Mouse (Mus musculus) adrenal gland (tissue): ENCODE measurements around the gene Aloxe3.

Experiments used
- intact Hi-C: fragments of 180-260 bp; cut with DNase I; formaldehyde crosslinking; loops from one replicate; pipeline ENCODE4 v1.15.1; 2025

Gene Aloxe3

GRCm38 (mm10) chr11:69106842-69107241 lies 18.9 kb upstream of the Aloxe3 start:
- intact Hi-C loops = no loop called here

GRCm38 (mm10) chr11:69107676-69108075 lies 18.0 kb upstream of the Aloxe3 start:
- intact Hi-C loops = no loop called here

DNA sequence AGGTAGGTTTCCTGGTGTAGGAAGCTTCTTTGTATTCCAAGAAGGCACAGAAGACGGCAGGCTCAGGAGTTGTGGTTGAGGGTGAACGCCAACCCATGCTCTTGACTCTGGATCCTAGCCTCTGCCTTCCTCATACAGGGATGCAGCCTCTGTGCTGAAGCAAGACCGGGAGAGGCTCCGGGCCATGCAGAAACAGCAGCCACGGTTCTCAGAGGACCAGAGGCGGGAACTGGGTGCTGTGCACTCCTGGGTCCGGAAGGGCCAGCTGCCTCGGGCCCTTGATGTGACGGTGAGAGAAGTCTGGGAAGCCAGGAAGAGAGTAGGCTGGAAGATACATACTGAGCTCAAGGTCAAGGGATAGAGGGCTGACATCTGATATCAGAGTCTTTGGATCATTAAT lies 17.5 kb upstream of the Aloxe3 start:
- intact Hi-C loops = no loop called here

DNA sequence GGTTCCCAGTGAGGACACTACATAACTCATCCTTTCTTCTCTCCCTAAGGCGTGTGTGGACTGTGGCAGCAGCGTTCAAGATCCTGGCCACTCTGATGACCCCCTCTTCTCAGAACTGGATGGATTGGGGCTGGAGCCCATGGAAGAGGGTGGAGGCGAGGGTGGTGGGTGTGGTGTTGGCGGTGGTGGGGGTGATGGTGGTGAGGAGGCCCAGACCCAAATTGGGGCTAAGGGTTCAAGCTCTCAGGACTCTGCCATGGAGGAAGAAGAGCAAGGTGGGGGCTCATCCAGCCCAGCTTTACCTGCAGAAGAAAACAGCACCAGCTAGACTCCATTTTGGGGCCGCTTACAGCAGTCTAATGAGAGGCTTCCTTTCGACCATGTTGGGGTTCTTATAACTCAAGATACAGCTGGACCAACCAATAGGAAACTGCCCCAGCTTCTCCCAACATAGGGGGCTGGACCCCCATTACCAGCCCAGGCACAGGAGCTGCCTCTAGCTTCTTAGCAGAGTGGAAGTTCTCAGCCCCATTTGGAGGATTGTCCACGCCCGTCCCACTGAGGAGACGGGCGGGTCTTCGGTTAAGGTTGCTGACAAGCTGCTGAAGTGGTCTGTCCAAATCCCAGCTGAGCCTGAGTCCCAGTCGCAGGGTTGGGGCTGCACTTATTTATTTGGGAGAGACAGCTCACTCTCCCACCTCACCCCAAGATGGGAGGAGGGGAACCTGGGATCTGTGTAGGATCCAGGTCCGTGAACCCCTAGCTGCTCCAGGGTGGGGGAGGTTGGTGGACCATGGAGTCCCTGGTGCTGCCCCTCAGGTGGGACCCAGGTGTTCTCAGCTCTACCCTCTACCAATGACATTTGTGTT lies 16.4 kb upstream of the Aloxe3 start:
- intact Hi-C loops = no loop called here

DNA sequence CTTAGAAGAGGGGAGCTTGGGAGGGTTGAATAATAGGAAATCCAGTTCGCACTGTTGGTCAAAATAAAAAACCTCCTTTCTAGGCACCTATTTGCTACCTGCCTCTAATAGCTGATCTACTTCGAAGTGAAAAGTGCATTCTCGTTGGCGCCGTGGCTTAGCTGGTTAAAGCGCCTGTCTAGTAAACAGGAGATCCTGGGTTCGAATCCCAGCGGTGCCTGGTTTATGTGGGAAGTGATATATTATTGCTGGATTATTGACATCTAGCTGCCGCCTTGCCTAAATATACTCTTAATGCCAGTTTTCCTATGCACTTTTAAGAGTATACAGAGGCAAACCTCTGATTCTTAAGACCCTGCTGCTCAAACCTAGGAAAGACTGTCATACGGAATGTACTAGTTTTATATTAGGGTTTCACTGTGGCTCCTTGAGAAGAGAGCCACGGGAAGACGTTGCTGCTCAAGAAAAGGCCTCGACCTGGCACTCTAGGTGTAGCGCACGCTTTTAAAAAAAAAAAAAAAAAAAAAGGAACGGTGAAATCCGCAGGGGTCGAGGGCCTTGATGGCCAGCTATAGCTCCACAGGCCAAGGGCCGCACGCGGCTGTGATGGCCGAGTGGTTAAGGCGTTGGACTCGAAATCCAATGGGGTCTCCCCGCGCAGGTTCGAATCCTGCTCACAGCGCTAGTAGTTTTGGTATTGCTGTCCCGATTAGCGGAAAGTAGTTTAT lies 15.2 kb upstream of the Aloxe3 start:
- intact Hi-C loops = no loop called here

GRCm38 (mm10) chr11:69111051-69111810 lies 14.5 kb upstream of the Aloxe3 start:
- intact Hi-C loops = no loop called here

GRCm38 (mm10) chr11:69111865-69112264 lies 13.8 kb upstream of the Aloxe3 start:
- intact Hi-C loops = no loop called here

DNA sequence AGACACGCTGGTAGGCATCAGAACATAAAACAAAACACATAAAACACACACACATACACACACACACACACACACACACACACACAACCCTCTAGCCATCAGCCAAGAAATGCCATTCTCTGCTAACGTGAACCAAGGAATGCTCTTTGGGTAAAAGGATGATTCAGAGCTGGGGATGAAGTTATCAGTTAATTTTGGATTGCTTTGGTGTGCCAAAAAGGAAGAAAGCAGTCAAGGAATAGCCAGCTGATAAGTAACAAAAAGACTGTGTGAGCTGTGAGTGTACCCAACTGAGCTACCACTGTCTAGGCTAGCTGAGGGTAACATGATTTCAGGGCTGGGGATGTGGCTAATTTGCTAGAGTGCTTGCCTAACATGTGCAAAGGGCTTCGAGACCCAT lies 11.7 kb upstream of the Aloxe3 start:
- intact Hi-C loops = no loop called here

DNA sequence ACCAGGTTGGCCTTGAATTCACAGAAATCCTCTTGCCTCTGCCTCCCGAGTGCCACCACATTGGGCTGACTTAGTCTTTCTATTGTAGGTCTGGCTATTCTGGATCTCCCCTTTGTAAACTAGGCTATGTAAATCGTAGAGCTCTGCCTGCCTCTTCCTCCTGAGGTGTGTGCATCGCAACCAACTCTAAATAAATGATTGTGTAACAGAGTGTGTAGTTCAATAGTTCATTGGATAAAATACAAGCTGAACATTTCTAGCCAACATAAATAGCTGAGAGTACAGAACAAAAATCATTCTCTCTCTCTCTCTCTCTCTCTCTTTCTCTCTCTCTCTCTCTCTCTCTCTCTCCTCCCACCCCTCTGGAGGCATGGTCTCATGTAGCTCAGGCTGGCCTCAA lies 11.1 kb upstream of the Aloxe3 start:
- intact Hi-C loops = no loop called here

GRCm38 (mm10) chr11:69116843-69117242 lies 8.9 kb upstream of the Aloxe3 start:
- intact Hi-C loops = no loop called here

GRCm38 (mm10) chr11:69117737-69118695 lies 7.7 kb upstream of the Aloxe3 start:
- intact Hi-C loops = loop anchor here (1.0 kb wide), 1 partner anchor 55 kb away; no protein-coding TSS in a partner anchor

DNA sequence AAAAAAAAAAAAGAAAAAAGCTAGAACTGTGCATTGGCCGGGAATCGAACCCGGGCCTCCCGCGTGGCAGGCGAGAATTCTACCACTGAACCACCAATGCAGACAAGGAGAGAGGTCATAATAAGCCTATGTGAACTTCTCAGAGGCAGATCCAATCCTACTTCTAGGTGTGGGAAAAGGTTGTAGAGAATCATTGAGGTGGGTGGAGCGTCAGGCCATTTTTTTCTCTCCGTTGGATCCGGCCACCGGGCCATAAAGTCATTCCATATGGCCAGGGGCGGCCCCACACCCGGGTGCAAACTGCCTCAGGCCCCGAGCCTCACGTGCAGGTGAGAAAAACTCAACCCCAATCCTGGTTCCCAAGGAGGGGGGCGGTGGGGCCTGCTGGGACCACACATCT lies 6.9 kb upstream of the Aloxe3 start:
- intact Hi-C loops = loop anchor here (1.0 kb wide), 1 partner anchor 55 kb away; no protein-coding TSS in a partner anchor

DNA sequence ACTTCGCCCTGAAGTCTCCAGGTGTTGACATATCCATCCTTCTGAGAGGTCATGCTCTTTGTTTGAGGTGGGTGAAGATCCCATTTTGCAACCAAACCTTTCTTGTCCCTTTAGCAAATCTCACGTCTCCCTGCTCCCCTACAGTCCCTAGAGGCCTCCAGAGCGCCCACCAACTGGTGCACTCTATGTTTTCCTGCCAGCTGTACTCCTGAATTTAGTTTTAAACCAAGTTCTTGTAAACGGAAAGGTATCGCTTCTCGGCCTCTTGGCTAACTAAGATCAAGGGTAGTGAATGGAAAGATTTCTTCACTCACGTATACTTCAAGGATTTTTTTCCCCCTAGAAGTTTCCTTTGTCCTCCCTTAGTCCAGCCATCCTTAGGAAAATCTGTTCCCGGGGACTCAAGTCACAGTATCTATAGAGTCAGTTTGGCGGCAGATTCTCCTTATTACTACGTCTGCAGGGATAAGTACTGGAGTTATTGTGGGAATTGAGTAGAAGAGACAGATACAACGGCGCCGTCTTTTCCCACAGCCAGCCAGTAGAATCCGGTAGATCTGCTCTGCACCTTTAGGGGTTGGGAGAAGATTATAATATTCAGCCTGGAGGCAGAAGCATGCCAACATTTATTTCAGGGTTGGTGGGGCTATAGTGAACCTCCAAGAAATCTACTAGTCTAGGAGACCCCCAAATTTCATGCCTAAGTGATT lies 6.1 kb upstream of the Aloxe3 start:
- intact Hi-C loops = no loop called here

DNA sequence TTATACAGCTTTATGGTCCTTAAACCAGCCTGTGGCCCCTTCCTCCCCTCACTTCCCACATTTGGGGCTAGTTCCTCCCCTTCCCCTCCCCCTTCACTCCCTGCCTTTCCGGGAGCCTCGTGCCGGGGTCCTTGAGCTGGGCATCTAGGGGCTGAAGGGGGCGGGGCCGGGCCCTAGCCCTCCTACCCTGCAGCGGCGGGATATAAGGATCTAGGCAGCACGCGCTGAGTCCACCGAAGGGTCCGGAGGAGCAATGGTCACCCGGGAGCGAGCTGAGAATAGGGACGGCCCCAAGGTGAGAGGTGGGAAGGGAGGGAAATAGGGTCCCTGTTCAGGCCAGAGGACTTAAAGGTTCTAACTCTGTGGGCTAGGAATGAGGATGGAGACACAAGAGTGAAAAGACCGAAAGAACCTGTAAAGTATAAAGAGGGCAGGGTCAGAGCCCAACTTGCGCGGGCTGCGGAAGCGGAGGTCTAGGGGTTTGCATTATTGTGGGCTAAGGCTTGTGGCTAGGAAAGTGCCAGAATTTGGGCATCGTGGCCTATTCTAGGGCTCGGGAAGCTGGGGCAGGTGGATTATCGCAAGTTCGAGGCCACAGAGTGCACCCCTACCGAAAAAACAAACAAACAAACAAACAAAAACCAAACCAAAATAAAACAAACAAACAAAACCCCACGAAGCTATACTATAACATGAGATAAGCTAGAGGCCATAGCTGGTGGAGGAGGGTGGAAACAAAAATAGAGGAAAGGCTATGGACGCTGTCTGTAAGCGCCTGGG lies 5.3 kb upstream of the Aloxe3 start, which contains the start of gene Hes7:
Gene Hes7 (plus strand): TSS at position 184 of the 780 bp plus-strand sequence.
- intact Hi-C loops = no loop called here

DNA sequence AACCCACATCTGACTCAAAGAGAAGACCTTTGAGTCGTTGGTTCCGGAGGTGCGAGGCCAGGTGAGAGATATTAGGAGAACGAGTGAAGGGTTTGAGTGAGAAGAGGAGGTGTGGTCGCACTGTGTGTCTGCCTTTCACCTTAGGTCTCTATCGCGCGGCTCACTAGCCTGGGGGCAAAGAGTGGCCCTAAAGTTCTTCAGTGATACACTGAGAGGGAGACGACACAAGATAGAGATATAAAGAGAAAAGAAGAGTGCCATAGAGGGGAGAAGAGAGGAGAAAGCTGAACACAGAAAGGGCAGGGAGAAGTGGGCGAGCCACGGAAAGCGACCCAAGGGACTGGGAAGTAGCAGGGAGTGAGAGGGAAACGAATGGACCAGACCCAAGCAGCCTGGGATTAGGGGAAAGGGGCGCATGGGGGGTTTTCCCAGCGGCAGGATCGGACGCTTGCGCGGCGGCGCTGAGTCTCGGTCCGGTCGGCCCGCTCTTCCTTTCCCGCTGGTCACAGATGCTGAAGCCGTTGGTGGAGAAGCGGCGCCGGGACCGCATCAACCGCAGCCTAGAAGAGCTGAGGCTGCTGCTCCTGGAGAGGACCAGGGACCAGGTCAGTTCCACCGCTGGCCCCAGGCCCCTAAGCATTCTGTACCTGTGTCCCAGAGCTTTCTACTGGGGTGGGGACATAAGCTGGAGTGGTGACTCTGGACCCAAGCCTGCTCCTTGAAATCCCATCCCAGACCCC lies 4.5 kb upstream of the Aloxe3 start:
- intact Hi-C loops = no loop called here

DNA sequence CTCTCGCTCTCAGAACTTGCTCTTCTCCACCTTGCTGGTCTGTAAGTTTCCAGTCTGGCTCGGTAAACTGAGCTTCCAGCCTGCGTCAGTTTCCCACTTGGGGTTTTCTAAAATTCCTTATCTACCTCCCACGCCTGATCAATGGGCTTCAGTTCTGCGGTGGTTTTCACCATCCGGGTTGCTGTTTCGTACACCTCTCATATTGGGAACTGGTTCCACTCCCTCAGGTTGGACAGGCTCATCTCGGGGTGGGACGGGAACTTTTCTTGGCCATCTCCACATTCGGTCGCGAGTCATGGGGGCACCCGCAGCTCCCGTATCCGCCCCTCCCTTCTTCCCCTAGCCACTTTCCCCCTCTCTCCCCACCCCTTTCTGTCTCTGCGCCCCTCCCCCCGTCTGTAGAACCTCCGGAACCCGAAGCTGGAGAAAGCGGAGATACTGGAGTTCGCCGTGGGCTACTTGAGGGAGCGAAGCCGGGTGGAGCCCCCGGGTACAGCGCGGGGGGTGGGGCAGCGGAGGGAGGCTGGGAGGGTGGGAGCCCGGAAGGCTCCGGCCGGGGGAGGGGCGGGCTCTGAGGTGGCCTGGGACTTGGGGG lies 3.9 kb upstream of the Aloxe3 start:
- intact Hi-C loops = no loop called here

DNA sequence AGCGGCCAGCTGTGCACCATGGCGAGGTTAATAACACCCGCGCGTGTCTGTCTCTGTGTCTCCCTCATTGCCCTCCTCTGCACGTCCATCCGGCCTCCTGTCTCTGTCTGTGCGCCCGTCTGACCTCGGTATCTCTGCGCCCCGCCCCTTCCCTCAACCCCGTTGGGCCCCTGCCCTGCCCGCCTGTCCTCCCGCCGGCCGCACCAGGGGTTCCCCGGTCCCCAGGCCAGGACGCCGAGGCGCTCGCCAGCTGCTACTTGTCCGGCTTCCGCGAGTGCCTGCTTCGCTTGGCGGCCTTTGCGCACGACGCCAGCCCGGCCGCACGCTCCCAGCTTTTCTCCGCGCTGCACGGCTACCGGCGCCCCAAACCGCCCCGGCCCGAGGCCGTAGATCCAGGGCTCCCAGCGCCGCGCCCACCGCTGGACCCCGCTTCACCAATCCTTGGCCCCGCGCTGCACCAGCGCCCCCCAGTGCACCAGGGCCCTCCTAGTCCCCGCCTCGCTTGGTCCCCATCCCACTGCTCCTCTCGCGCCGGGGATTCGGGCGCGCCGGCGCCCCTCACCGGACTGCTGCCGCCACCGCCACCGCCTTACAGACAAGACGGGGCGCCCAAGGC lies 3.3 kb upstream of the Aloxe3 start, which contains the start of gene 9130213A22Rik:
Gene 9130213A22Rik (minus strand): TSS at position 254 of the 616 bp plus-strand sequence.
- intact Hi-C loops = no loop called here
